In genomic region chr11:69371601-69372000, GRCm38 (mm10) we compare ENCODE assay signal across 8 mouse cellular contexts. TPM values are rescaled to one million over a fixed set of nuclear protein-coding genes. Genes with fewer than 3 reads are reported as not detected.
DNase-seq lines count a peak whose midpoint lies in the region; ATAC-seq lines count a peak whose summit lies in the region.

No protein-coding gene starts in this region.

- H3K4me3 ChIP-seq in heart, embryonic 15.5 days = no peak overlapping the region
- H3K4me3 ChIP-seq in hindbrain, embryonic 11.5 days (ENCODE audit: low read depth, low read length) = peak overlapping the region; percentile 20; the same call in 1 of the 2 replicates
- no peak overlapping the region for H3K4me3 ChIP-seq in midbrain, embryonic 12.5 days

- no peaks in the 10 kb centered on the region for H3K9me3 ChIP-seq in heart, embryonic 15.5 days (replicated peaks)
- H3K9me3 ChIP-seq in hindbrain, embryonic 11.5 days (ENCODE audit: control insufficient read depth, low read length) = no peaks in the 10 kb centered on the region
- H3K9me3 ChIP-seq in midbrain, embryonic 12.5 days = no peaks in the 10 kb centered on the region

- peak overlapping the region; percentile 69; the same call in 1 of the 2 replicates for H3K27ac ChIP-seq in heart, embryonic 15.5 days
- H3K27ac ChIP-seq in hindbrain, embryonic 11.5 days (ENCODE audit: low read depth, low read length) = peak overlapping the region; percentile 75
- peak overlapping the region; percentile 78 for H3K27ac ChIP-seq in midbrain, embryonic 12.5 days (replicated peaks)

- H3K4me1 ChIP-seq in heart, embryonic 15.5 days (replicated peaks) = peaks cover 42% of the 10 kb centered on the region
- H3K4me1 ChIP-seq in hindbrain, embryonic 11.5 days (replicated peaks; ENCODE audit: control insufficient read depth, insufficient read depth, low read length) = peaks cover 14% of the 10 kb centered on the region
- peaks cover 38% of the 10 kb centered on the region for H3K4me1 ChIP-seq in midbrain, embryonic 12.5 days

- WGBS in heart, embryonic 15.5 days = 56% methylated on average over 12 of the region's 12 CpGs
- 24% methylated on average over 12 of the region's 12 CpGs for WGBS in hindbrain, embryonic 11.5 days
- 28% methylated on average over 12 of the region's 12 CpGs for WGBS in midbrain, embryonic 12.5 days

- H3K9ac ChIP-seq in heart, embryonic 15.5 days = no peak overlapping the region
- H3K9ac ChIP-seq in hindbrain, embryonic 11.5 days (ENCODE audit: low read depth, low read length) = peak overlapping the region; percentile 8; the same call in 1 of the 2 replicates
- peak overlapping the region; percentile 34 for H3K9ac ChIP-seq in midbrain, embryonic 12.5 days (replicated peaks)

- DNase-seq in heart, adult 18-20 months = no peak
- DNase-seq in embryo, embryonic 10 days (ENCODE audit: low spot score) = peak; percentile 40
- DNase-seq in hindbrain, embryonic 11.5 days (ENCODE audit: low spot score) = no peak
- no peak for DNase-seq in layer of hippocampus, postnatal 10 days (ENCODE audit: low spot score in 2 of 2)
- no peak for DNase-seq in gastrocnemius, postnatal 10 days
- DNase-seq in gastrocnemius, postnatal 25 days = no peak

- H3K36me3 ChIP-seq in heart, embryonic 15.5 days = 0 out of 2 replicates have a peak, but pooled peaks cover 3% of the 10 kb centered on the region
- H3K36me3 ChIP-seq in hindbrain, embryonic 11.5 days (ENCODE audit: control insufficient read depth, insufficient read depth, low read length) = no peaks in the 10 kb centered on the region
- H3K36me3 ChIP-seq in midbrain, embryonic 12.5 days = peaks cover 19% of the 10 kb centered on the region

- 0 out of 2 replicates have a peak overlapping the region, but pooled peaks have one; percentile 16 for H3K4me2 ChIP-seq in heart, embryonic 15.5 days
- peak overlapping the region; percentile 32 for H3K4me2 ChIP-seq in hindbrain, embryonic 11.5 days (replicated peaks; ENCODE audit: low read depth, low read length)
- H3K4me2 ChIP-seq in midbrain, embryonic 12.5 days (replicated peaks) = peak overlapping the region; percentile 39

- no peaks in the 10 kb centered on the region for H3K27me3 ChIP-seq in heart, embryonic 15.5 days
- H3K27me3 ChIP-seq in hindbrain, embryonic 11.5 days (ENCODE audit: control insufficient read depth, insufficient read depth, low read length) = no peaks in the 10 kb centered on the region
- no peaks in the 10 kb centered on the region for H3K27me3 ChIP-seq in midbrain, embryonic 12.5 days

- no peak for ATAC-seq in heart, embryonic 15.5 days (replicated peaks; ENCODE audit: insufficient number of reproducible peaks, insufficient read depth, low FRiP score, low read depth)
- no peak for ATAC-seq in hindbrain, embryonic 11.5 days (ENCODE audit: low FRiP score)
- ATAC-seq in midbrain, embryonic 12.5 days (ENCODE audit: low FRiP score, low read depth) = no peak

RNA-seq across cellular contexts. Expression of gene Chd3, which starts 2.4 kb away (rescaled TPM):
- polyA plus RNA-seq in heart, embryonic 15.5 days (2015; fragmentation: Nextera tagmentation; extraction: Ambion mirVana) = 14.2 and 22.9 TPM in 2 replicates
- 10 to 100 TPM; 16.2 to 26.3 TPM for total RNA-seq in heart, adult 18-20 months (2021)
- polyA plus RNA-seq in hindbrain, embryonic 11.5 days (2014; fragmentation: Nextera tagmentation; extraction: Ambion mirVana) = 44.3 and 57.1 TPM in 2 replicates
- polyA plus RNA-seq in midbrain, embryonic 12.5 days (2016; fragmentation: Nextera tagmentation; extraction: Ambion mirVana) = 78.7 and 88.5 TPM in 2 replicates
- 100 to 1,000 TPM; 540 to 617 TPM for total RNA-seq in layer of hippocampus, postnatal 10 days (2021)
- 10 to 100 TPM; 39.0 to 59.5 TPM for total RNA-seq in gastrocnemius, postnatal 10 days (2021)
- 10 to 100 TPM; 12.0 to 13.9 TPM for total RNA-seq in gastrocnemius, postnatal 25 days (2021)

RNA-seq across cellular contexts. Expression of gene Naa38, which starts 23.7 kb away (rescaled TPM):
- polyA plus RNA-seq in heart, embryonic 15.5 days (2015; fragmentation: Nextera tagmentation; extraction: Ambion mirVana) = 129 and 132 TPM in 2 replicates
- 100 to 1,000 TPM; 112 to 118 TPM for total RNA-seq in heart, adult 18-20 months (2021)
- polyA plus RNA-seq in hindbrain, embryonic 11.5 days (2014; fragmentation: Nextera tagmentation; extraction: Ambion mirVana) = 120 and 124 TPM in 2 replicates
- polyA plus RNA-seq in midbrain, embryonic 12.5 days (2016; fragmentation: Nextera tagmentation; extraction: Ambion mirVana) = 98.9 and 105 TPM in 2 replicates
- 10 to 100 TPM; 84.1 to 95.1 TPM for total RNA-seq in layer of hippocampus, postnatal 10 days (2021)
- 10 to 100 TPM; 83.8 to 94.5 TPM for total RNA-seq in gastrocnemius, postnatal 10 days (2021)
- total RNA-seq in gastrocnemius, postnatal 25 days (2021) = 10 to 100 TPM; 60.4 to 65.0 TPM

RNA-seq across cellular contexts. Expression of gene Cyb5d1, which starts 23.8 kb away (rescaled TPM):
- 20.6 and 24.0 TPM in 2 replicates for polyA plus RNA-seq in heart, embryonic 15.5 days (2015; fragmentation: Nextera tagmentation; extraction: Ambion mirVana)
- total RNA-seq in heart, adult 18-20 months (2021) = 10 to 100 TPM; 30.2 to 32.2 TPM
- polyA plus RNA-seq in hindbrain, embryonic 11.5 days (2014; fragmentation: Nextera tagmentation; extraction: Ambion mirVana) = 32.7 and 45.2 TPM in 2 replicates
- 52.9 and 53.8 TPM in 2 replicates for polyA plus RNA-seq in midbrain, embryonic 12.5 days (2016; fragmentation: Nextera tagmentation; extraction: Ambion mirVana)
- 10 to 100 TPM; 28.4 to 40.6 TPM for total RNA-seq in layer of hippocampus, postnatal 10 days (2021)
- total RNA-seq in gastrocnemius, postnatal 10 days (2021) = 10 to 100 TPM; 18.8 to 22.3 TPM
- 10 to 100 TPM; 26.5 to 26.9 TPM for total RNA-seq in gastrocnemius, postnatal 25 days (2021)

RNA-seq across cellular contexts. Expression of gene Tmem88, which starts 26.4 kb away (rescaled TPM):
- 37.3 and 40.6 TPM in 2 replicates for polyA plus RNA-seq in heart, embryonic 15.5 days (2015; fragmentation: Nextera tagmentation; extraction: Ambion mirVana)
- 10 to 100 TPM; 10.3 to 14.3 TPM for total RNA-seq in heart, adult 18-20 months (2021)
- polyA plus RNA-seq in hindbrain, embryonic 11.5 days (2014; fragmentation: Nextera tagmentation; extraction: Ambion mirVana) = 15.7 and 17.1 TPM in 2 replicates
- polyA plus RNA-seq in midbrain, embryonic 12.5 days (2016; fragmentation: Nextera tagmentation; extraction: Ambion mirVana) = 11.4 and 12.1 TPM in 2 replicates
- 1 to 10 TPM; 2.1 to 2.7 TPM for total RNA-seq in layer of hippocampus, postnatal 10 days (2021)
- total RNA-seq in gastrocnemius, postnatal 10 days (2021) = 10 to 100 TPM; 14.0 to 15.7 TPM
- 1 to 10 TPM; 6.1 to 7.0 TPM for total RNA-seq in gastrocnemius, postnatal 25 days (2021)

RNA-seq across cellular contexts. Expression of gene Rnf227, which starts 31.3 kb away (rescaled TPM):
- 6.6 and 7.3 TPM in 2 replicates for polyA plus RNA-seq in heart, embryonic 15.5 days (2015; fragmentation: Nextera tagmentation; extraction: Ambion mirVana)
- total RNA-seq in heart, adult 18-20 months (2021) = under 1 TPM; 0.41 to 0.57 TPM
- polyA plus RNA-seq in hindbrain, embryonic 11.5 days (2014; fragmentation: Nextera tagmentation; extraction: Ambion mirVana) = 28.7 and 34.9 TPM in 2 replicates
- 48.4 and 50.5 TPM in 2 replicates for polyA plus RNA-seq in midbrain, embryonic 12.5 days (2016; fragmentation: Nextera tagmentation; extraction: Ambion mirVana)
- 10 to 100 TPM; 72.6 to 76.6 TPM for total RNA-seq in layer of hippocampus, postnatal 10 days (2021)
- total RNA-seq in gastrocnemius, postnatal 10 days (2021) = 1 to 10 TPM in 1 of 2 experiments, under 1 TPM in 1; 0.85 to 2.1 TPM
- total RNA-seq in gastrocnemius, postnatal 25 days (2021) = under 1 TPM in 1 of 2 experiments, not detected in 1; 0.35 TPM

Comparison
In these comparisons a context has a peak if more than half of its experiments do, and no peak if none do; other contexts are left out.
1. RNA of gene Chd3, which starts 2.4 kb away (total RNA-seq): 540 to 617 TPM in layer of hippocampus, postnatal 10 days; 39.0 to 59.5 TPM in gastrocnemius, postnatal 10 days, 16.2 to 26.3 TPM in heart, adult 18-20 months and 12.0 to 13.9 TPM in gastrocnemius, postnatal 25 days; every median in the first group is over 4 times any median in the second.
2. Peak in every context shown above with its lines, with median percentiles within 50 percentile points of each other: H3K27ac ChIP-seq and H3K4me2 ChIP-seq.